Mouse (Mus musculus): ENCODE results near the gene Iqck. TPM values are rescaled to one million over a fixed set of nuclear protein-coding genes. Genes with fewer than 3 reads are reported as not detected.

The Iqck gene
- total RNA-seq, 2 experiments from 2014 or later, result 0.13 to 0.16 TPM

- DNase-seq, result no peak
These were observed 4.0 kb upstream of the Iqck start for GRCm38 (mm10) chr7:118851571-118851970.

GRCm38 (mm10) chr7:118852611-118853010 is 2.9 kb upstream of the Iqck start:
- DNase-seq, result no peak

- no peak for DNase-seq
These were observed 946 bp upstream of the Iqck start for GRCm38 (mm10) chr7:118854606-118855005.

- no peak for DNase-seq
These were observed 339 bp downstream of the Iqck start, which contains the start of gene Knop1 for GRCm38 (mm10) chr7:118855877-118856304. Gene Knop1, minus strand, starts transcription at chr7:118856254.

GRCm38 (mm10) chr7:118858640-118859039 is 3.1 kb downstream of the Iqck start:
- no peak for DNase-seq

GRCm38 (mm10) chr7:118865362-118865761 is 9.8 kb downstream of the Iqck start:
- DNase-seq, result no peak

- no peak for DNase-seq
These were observed 24.0 kb downstream of the Iqck start for GRCm38 (mm10) chr7:118879466-118880029.

GRCm38 (mm10) chr7:118883957-118884356 is 28.4 kb downstream of the Iqck start:
- DNase-seq, result no peak

- DNase-seq, result no peak
These were observed 29.4 kb downstream of the Iqck start for GRCm38 (mm10) chr7:118884969-118885368.

GRCm38 (mm10) chr7:118887303-118888055 is 31.9 kb downstream of the Iqck start:
- no peak for DNase-seq

GRCm38 (mm10) chr7:118889046-118889680 is 33.6 kb downstream of the Iqck start:
- no peak for DNase-seq

GRCm38 (mm10) chr7:118895469-118896450 is 40.2 kb downstream of the Iqck start:
- no peak for DNase-seq

- no peak for DNase-seq
These were observed 42.5 kb downstream of the Iqck start for GRCm38 (mm10) chr7:118898063-118898462.

- DNase-seq, result no peak
These were observed 44.5 kb downstream of the Iqck start for GRCm38 (mm10) chr7:118900090-118900489.

GRCm38 (mm10) chr7:118902944-118903343 is 47.4 kb downstream of the Iqck start:
- DNase-seq, result no peak

GRCm38 (mm10) chr7:118903879-118904278 is 48.3 kb downstream of the Iqck start:
- no peak for DNase-seq

GRCm38 (mm10) chr7:118904530-118904929 is 49.0 kb downstream of the Iqck start:
- no peak for DNase-seq

GRCm38 (mm10) chr7:118908961-118909515 is 53.5 kb downstream of the Iqck start:
- no peak for DNase-seq

GRCm38 (mm10) chr7:118910464-118910863 is 54.9 kb downstream of the Iqck start:
- DNase-seq, result no peak

GRCm38 (mm10) chr7:118911170-118911569 is 55.6 kb downstream of the Iqck start:
- DNase-seq, result no peak

GRCm38 (mm10) chr7:118911571-118911970 is 56.0 kb downstream of the Iqck start:
- no peak for DNase-seq

- DNase-seq, result no peak
These were observed 56.5 kb downstream of the Iqck start for GRCm38 (mm10) chr7:118912049-118912490.
